Mouse (Mus musculus) heart, postnatal 0 days (tissue): ENCODE data around the gene Gnat3. TPM values are rescaled to one million over a fixed set of nuclear protein-coding genes. Genes with fewer than 3 reads are reported as not detected.
"Not testable (repeated sequence)": the region's sequence is repeated elsewhere in the genome, so short reads cannot be mapped to it uniquely, and the experiment has no call there.

Experiments
- ATAC-seq: fragments of 200-750 bp; cut with Nextera tagmentation; 2 replicates; pipeline ENCODE4 v1.8.0; 2017; ENCODE audit warnings: low read depth, moderate number of reproducible peaks, moderate library complexity; ENCODE audit not compliant: insufficient read depth
- DNase-seq: peaks from one replicate; pipeline ENCODE4 v3.0.0-alpha.2; 2016; ENCODE audit warnings: low spot score
- H3K27ac ChIP-seq: fragments of 300-500 bp; sonication (generic); 2 replicates; pipeline ENCODE4 v1.5.1; 2014; ENCODE audit warnings: low read depth, mild to moderate bottlenecking
- H3K27me3 ChIP-seq: fragments of 300-500 bp; sonication (generic); 2 replicates; pipeline ENCODE4 v1.6.1; 2014; ENCODE audit warnings: low read length, mixed read lengths; ENCODE audit not compliant: control insufficient read depth, insufficient read depth
- H3K36me3 ChIP-seq: fragments of 300-500 bp; sonication (generic); replicated peaks from 2 replicates; pipeline ENCODE4 v1.6.1; 2014; ENCODE audit warnings: low read length, mixed read lengths; ENCODE audit not compliant: control insufficient read depth, insufficient read depth
- H3K4me1 ChIP-seq: fragments of 300-500 bp; sonication (generic); 2 replicates; pipeline ENCODE4 v1.6.1; 2014; ENCODE audit warnings: antibody characterized with exemption; ENCODE audit not compliant: control insufficient read depth, insufficient read depth
- H3K4me2 ChIP-seq: fragments of 300-500 bp; sonication (generic); 2 replicates; pipeline ENCODE4 v1.6.1; 2014; ENCODE audit warnings: low read depth, mild to moderate bottlenecking, low read length, moderate library complexity
- H3K4me3 ChIP-seq: fragments of 300-500 bp; sonication (generic); 2 replicates; pipeline ENCODE4 v1.5.1; 2014; ENCODE audit warnings: low read depth, low read length
- H3K9ac ChIP-seq: fragments of 300-500 bp; sonication (generic); replicated peaks from 2 replicates; pipeline ENCODE4 v1.6.1; 2014; ENCODE audit warnings: low read depth, low read length, mixed read lengths
- H3K9me3 ChIP-seq: fragments of 300-500 bp; sonication (generic); replicated peaks from 2 replicates; pipeline ENCODE4 v1.6.1; 2016; ENCODE audit warnings: low read length; ENCODE audit not compliant: control insufficient read depth
- CTCF ChIP-seq: IDR thresholded peaks from 2 replicates; pipeline ENCODE4 v1.5.1; 2016; ENCODE audit warnings: antibody characterized with exemption, control low read depth, low read depth
- EP300 ChIP-seq: IDR thresholded peaks from 2 replicates; pipeline ENCODE4 v1.6.1; 2016; ENCODE audit warnings: antibody characterized with exemption, low read depth
- WGBS: fragments of 180-500 bp; shearing (Covaris S2); extraction: QIAGEN DNeasy Blood & Tissue Kit; methylation state at CpG from one replicate; pipeline ENCODE4 v1.1.7; 2014; 5-methylcytosine and 5-hydroxymethylcytosine counted together
- polyA plus RNA-seq: library from polyadenylated mRNA; unstranded; fragments of >200 nt; fragmentation: Nextera tagmentation; extraction: Ambion mirVana; gene quantifications from 2 replicates; pipeline ENCODE4 v1.2.1, GENCODE M21; 2015
- total RNA-seq: library from RNA; depleted of rRNA; stranded (reverse); fragments of >200 nt; gene quantifications from 2 replicates; pipeline ENCODE4 v1.2.3, GENCODE M21; 2014; ENCODE audit warnings: low replicate concordance; rRNA removed

Gene Gnat3
- total RNA-seq (0.12 TPM in 1 of 2 replicates, not detected in the other), polyA plus RNA-seq (0.11 TPM in 1 of 2 replicates, not detected in the other)

GRCm38 (mm10) chr5:17962249-17962648 lies at the start of gene Gnat3:
Gnat3 (plus strand) TSS chr5:17962549.
- ATAC-seq (no peak), DNase-seq (no peak)
- WGBS, result 92% methylated on average over 5 of the region's 5 CpGs
- Histone ChIP-seq H3K27me3 (no peaks in the 10 kb centered on the region), H3K27ac (no peak within 1 kb of the TSS), H3K9ac (no peak within 1 kb of the TSS), H3K4me2 (no peak within 1 kb of the TSS), H3K36me3 (no peaks in the 10 kb centered on the region), H3K4me3 (no peak within 1 kb of the TSS), H3K4me1 (no peaks in the 10 kb centered on the region), H3K9me3 (no peaks in the 10 kb centered on the region)
- TF ChIP-seq CTCF (no peak), EP300 (no peak)

- 52% methylated on average over 5 of the region's 5 CpGs for WGBS
- DNase-seq (no peak), ATAC-seq (peak; percentile 49; the same call in 1 of the 2 replicates)
- H3K27me3 ChIP-seq, result no peaks in the 10 kb centered on the region
- no peak overlapping the region for H3K4me2 ChIP-seq
- no peak overlapping the region for H3K27ac ChIP-seq
- H3K9me3 ChIP-seq, result no peaks in the 10 kb centered on the region
- H3K9ac ChIP-seq, result no peak overlapping the region
- peaks cover 5% of the 10 kb centered on the region for H3K4me1 ChIP-seq
- no peaks in the 10 kb centered on the region for H3K36me3 ChIP-seq
- H3K4me3 ChIP-seq, result no peak overlapping the region
- TF ChIP-seq EP300 (peak; percentile 84), CTCF (no peak)
Measured at GRCm38 (mm10) chr5:17918966-17919365, 43.4 kb upstream of the Gnat3 start.

GRCm38 (mm10) chr5:17923648-17924047 lies 38.7 kb upstream of the Gnat3 start:
- Histone ChIP-seq H3K9ac (no peak overlapping the region), H3K9me3 (no peaks in the 10 kb centered on the region), H3K27me3 (no peaks in the 10 kb centered on the region), H3K4me2 (no peak overlapping the region), H3K4me1 (peaks cover 13% of the 10 kb centered on the region), H3K36me3 (no peaks in the 10 kb centered on the region), H3K27ac (peak overlapping the region; percentile 81), H3K4me3 (no peak overlapping the region)
- no peak for TF ChIP-seq CTCF
- TF ChIP-seq EP300, result no peak
- 82% methylated on average over 3 of the region's 3 CpGs for WGBS
- ATAC-seq (peak; percentile 50; the same call in 1 of the 2 replicates), DNase-seq (no peak)

GRCm38 (mm10) chr5:17924085-17924518 lies 38.2 kb upstream of the Gnat3 start:
- peak overlapping the region; percentile 81 for H3K27ac ChIP-seq
- H3K4me2 ChIP-seq, result no peak overlapping the region
- peaks cover 13% of the 10 kb centered on the region for H3K4me1 ChIP-seq
- no peak overlapping the region for H3K4me3 ChIP-seq
- no peaks in the 10 kb centered on the region for H3K9me3 ChIP-seq
- H3K27me3 ChIP-seq, result no peaks in the 10 kb centered on the region
- ATAC-seq, result peak; percentile 82
- WGBS, result 31% methylated on average over 2 of the region's 2 CpGs
- H3K9ac ChIP-seq, result no peak overlapping the region
- TF ChIP-seq EP300 (peak; percentile 91), CTCF (no peak)
- no peaks in the 10 kb centered on the region for H3K36me3 ChIP-seq
- DNase-seq, result peak; percentile 80

GRCm38 (mm10) chr5:17928471-17928870 lies 33.9 kb upstream of the Gnat3 start:
- Histone ChIP-seq H3K4me2 (no peak overlapping the region), H3K9ac (no peak overlapping the region), H3K4me3 (no peak overlapping the region), H3K27me3 (no peaks in the 10 kb centered on the region), H3K9me3 (no peaks in the 10 kb centered on the region), H3K4me1 (peaks cover 13% of the 10 kb centered on the region), H3K27ac (no peak overlapping the region), H3K36me3 (no peaks in the 10 kb centered on the region)
- TF ChIP-seq EP300 (no peak), CTCF (no peak)
- no peak for DNase-seq
- ATAC-seq, result no peak
- WGBS, result 58% methylated on average over 4 of the region's 4 CpGs

GRCm38 (mm10) chr5:17929006-17929567 lies 33.3 kb upstream of the Gnat3 start:
- no peak overlapping the region for H3K4me2 ChIP-seq
- H3K27ac ChIP-seq, result no peak overlapping the region
- H3K4me1 ChIP-seq, result peaks cover 7% of the 10 kb centered on the region; the same call in 1 of the 2 replicates
- H3K9me3 ChIP-seq, result no peaks in the 10 kb centered on the region
- WGBS, result 72% methylated on average over 7 of the region's 7 CpGs
- no peaks in the 10 kb centered on the region for H3K27me3 ChIP-seq
- DNase-seq (no peak), ATAC-seq (no peak)
- TF ChIP-seq EP300 (no peak), CTCF (no peak)
- H3K36me3 ChIP-seq, result no peaks in the 10 kb centered on the region
- H3K9ac ChIP-seq, result no peak overlapping the region
- H3K4me3 ChIP-seq, result no peak overlapping the region

GRCm38 (mm10) chr5:17931588-17931987 lies 30.8 kb upstream of the Gnat3 start:
- H3K36me3 ChIP-seq, DNase-seq, ATAC-seq, H3K9ac ChIP-seq, H3K27me3 ChIP-seq, H3K4me2 ChIP-seq, H3K9me3 ChIP-seq, H3K4me1 ChIP-seq, H3K27ac ChIP-seq, H3K4me3 ChIP-seq: not testable (repeated sequence)
- WGBS, result 94% methylated on average over 2 of the region's 2 CpGs
